Mouse (Mus musculus): ENCODE data around the gene Tada2b. TPM values are rescaled to one million over a fixed set of nuclear protein-coding genes. Genes with fewer than 3 reads are reported as not detected.

The Tada2b gene
- 10 to 100 TPM; 18.9 to 21.3 TPM for total RNA-seq (2021)

DNA sequence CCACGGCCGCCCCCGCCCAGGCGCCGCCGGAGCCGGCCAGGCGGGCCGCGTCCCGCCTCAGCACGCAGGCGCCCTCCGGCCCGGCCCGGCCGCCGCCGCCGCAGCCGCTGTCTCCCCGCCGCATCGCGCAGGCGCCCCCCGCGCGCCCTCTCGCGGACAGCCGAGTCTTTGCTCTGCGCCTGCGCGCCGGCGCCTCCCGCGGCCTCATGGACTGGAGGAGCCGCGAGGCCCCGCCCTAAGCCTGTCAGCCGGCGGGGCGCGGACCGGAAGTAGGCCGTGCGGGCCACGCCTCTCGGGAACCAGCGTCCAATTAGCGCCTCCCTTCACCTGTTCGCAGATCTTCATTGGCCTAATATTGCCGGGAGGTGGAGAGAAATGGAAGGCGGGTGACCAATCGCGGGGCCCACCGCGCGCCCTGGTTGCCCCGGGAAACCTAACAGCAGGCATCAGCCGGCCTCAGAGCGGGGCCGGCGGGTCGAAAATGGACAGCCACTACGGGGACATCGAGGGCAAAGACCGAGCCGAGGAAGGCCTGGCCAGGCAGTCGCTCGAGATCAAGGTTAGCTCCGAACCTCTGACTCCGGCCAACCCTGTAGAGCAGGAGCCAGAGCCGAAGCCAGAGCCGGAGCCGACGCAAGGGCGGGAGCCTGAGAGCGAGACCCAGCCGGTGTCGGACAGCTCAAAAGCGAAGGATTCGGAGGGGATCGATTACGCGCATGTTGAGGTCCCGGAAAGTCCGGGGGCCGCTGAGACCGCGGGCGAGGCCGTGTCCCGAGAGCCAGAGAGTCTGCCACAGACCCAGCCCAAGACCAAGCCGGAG is at the start of gene Tada2b, which contains the start of gene Ccdc96:
Gene Tada2b (minus strand): TSS at position 115 of the 820 bp plus-strand sequence.
Gene Ccdc96 (plus strand): TSS at position 418 of the 820 bp plus-strand sequence.
- peak; percentile 98 for DNase-seq

DNA sequence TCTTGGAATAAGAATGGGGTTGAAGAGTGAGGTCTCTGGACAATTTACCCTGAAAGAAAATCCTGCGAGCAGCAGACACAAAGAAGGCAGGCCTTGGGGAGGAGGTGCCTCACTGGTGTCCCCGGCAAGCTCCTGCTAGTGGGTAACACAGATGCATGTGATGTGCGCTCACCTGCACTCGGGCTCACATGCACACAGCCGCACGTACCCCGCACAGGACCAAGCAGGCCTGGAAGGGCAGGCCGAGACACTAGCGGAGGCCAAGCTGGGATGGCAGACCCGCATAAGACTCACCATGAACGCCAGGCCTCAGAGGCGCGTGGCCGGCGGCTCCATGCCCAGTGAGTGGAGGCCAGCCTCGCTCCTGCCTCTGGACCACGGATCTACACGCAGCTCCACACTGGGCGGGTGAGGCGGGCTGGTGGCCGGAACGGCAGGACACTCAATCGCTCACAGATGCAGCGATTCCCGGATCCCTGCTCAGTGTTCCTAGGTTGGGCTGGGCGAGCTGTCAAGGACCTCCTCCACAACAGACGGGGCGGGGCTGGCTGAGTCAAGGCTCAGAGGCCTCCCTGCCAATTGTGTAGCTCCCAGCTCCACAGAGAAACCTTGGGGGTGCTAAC is 46.2 kb upstream of the Tada2b start:
- peak; percentile 95 for DNase-seq

DNA sequence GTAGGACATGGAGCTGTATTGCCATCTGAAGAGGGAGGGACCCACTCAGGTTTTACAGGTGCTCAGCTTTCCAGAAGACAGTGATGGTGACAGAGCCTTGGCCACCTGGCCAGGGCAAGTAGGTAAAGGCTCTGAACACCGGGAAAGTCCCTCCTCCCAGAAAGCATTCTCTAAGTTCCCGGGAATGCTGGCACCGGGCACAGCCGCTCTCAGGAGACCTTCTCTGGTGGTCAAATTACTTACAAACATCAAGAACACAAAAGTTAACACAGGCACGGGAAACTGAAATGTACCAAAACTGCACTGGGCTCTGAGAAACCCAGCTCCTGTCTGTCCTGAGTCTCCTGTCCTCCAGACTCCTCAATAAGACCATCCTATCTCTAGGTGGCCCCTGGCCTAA is 45.6 kb upstream of the Tada2b start:
- no peak for DNase-seq

DNA sequence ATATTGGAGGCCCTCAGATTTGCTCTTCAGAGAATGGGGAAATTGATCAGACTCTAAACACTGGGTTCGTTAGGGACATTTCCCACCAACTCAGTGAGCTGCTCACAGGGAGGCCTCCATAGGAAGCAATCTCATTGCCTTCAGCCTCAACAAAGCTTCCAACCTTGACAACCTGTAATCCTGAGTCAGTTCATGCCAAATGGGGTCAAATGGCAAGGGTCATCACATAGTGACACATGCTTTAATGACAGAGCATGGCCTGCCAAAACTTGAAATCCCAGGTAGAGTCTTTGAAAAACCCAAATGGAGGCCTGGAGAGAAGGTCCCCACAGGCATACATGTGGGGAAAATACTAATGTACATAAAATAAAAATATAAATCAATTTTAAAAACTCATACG is 42.8 kb upstream of the Tada2b start:
- DNase-seq = no peak

DNA sequence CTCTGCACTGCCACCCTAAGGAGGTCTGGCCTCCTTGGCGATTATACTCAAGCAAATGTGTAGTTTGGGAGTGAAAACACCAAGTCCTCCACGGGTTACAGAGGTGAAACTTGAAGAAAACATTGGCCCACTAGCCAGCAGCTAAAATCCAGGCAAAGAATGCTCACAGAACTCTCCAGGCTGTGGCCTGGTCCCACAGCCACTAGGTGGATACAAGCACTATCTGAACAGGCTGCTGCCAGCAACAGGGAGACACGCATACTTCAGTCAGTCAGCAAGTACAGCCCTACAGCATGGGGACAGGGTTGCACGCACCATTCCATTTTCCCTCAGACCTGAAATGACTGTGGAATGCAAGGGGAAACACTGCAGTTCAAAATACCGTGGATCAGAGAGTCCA is 42.2 kb upstream of the Tada2b start:
- DNase-seq = peak; percentile 35

DNA sequence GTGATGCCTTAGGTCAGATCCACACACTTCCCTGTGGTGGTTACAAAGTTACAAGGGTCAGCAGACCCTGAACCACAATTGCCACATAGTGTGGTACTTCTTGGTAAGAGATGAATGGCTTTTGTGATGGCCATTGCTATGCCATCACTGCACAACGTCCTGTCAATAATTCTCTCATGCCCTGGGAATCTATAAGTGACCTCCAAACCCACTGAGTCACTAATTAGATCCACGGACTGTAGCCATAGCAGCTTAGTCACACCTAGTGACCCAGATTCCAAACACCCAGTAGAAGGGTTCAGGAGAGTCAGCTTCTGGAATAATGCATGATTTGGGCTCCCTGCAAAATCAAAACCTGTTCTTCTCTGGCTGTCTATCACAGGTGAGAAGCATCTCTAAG is 41.1 kb upstream of the Tada2b start:
- DNase-seq = no peak

DNA sequence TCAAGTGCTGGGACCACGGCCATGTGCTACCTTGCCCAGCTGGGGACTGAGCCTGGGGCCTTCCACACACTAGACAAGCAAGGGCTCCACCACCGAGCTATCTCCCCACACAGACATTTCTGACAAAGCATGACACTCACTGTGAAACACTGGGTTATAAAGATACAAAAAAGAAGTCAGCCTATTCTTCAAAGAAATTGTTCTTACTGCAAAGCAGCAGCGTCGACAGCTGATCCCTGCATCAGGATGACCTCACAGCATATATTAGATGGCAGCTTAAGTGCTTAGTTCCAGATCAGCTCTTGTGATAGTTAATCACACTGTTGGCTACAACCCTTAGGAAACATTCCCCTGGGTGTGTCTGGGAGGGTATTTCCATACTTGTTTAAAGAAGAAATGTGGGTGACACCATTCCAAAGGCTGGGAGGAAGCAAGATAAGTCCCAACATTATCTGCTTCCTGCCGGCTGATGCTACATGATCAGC is 39.2 kb upstream of the Tada2b start:
- no peak for DNase-seq

DNA sequence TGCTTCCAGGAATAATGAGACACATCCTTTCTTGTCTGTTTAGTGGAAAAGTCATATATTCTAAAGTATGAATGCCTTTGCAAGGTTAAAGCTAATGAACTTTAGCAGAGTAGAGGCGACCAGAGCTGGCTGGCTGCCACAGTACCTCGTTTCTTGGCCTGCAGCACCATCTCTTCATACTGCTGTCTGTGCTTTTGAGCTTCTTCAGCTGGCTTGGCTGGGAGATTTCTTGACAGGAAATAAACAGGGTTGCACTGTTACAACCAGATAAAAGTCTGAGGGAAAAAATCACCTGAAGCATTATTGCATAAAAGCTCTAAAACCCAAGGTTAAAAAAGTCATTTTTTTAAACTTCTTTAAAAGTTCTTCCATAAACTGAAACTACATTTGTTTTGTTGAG is 38.7 kb upstream of the Tada2b start:
- DNase-seq = peak; percentile 50

DNA sequence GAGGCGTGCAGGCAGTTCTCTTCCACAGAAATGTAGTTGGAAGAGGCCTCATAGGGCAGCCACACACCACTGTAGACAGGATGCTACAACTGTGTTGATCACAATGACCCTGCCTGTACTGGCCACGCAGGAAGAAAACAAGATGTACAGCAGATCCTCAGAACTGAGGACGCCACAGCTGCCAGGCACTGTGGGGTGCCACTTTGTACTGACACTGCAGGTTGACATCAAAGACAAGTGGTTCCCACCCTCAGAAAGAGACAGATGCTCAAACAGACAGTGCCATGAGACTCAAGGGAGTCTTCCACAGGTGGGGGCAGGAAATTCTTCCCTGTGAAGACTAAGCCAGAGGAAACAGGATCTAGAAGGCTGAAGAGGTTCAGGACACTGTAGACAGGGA is 35.7 kb upstream of the Tada2b start:
- DNase-seq = no peak

DNA sequence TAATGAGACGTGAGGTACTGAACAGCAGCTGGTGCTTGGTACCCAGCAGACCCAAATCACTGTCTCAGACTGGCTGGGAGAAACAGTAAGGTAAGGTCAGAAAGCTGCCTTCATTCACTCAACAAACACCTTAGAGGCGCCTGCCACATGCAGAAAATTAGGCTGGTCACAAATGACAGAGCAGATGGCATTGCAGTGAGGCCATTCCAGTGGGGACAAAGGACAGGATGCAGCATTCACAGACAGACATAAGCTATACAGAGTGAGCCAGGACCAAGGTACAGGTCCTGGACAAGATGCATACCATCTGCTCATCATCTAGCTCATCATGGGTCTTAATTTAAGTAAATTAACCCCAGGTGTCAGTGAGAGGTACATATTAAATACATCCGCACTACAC is 33.5 kb upstream of the Tada2b start:
- DNase-seq = no peak

DNA sequence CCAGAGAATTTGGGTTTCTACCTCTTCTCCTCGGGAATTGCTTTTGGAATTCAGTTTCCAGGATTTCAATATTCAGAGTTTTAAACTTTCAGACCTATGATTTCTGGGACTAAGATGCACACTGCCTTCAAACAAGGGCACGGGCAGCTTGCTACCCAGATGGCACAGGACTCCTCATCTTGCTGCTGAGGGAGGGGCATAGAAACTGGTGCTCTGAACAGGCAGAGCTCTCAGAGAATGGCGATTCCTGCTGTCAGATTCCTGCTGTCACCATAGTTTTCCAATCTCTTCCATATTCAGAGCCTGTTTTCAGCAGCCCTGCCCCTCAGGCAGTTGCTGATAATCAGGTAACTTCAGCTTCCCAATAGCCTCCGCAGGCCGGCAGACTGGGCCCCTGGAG is 31.5 kb upstream of the Tada2b start:
- no peak for DNase-seq

DNA sequence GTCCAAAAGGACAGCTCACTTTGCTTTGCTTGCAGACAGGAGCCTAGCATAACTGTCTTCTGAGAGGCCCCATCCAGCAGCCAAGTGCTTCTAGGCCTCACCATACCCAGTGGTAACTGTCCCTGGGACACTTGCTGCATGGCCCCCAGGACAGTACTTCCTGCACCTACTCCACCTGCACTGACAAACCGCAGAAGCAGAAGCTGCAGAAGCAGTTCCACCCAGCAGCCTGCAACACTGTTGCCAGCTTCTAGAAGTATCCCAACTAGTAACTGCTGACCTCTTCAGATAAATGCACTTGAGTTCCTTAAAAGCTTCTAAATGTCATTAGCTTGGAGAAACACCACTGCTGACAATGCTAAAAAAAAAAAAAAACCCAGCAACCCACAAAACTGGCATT is 31.0 kb upstream of the Tada2b start:
- DNase-seq = no peak

DNA sequence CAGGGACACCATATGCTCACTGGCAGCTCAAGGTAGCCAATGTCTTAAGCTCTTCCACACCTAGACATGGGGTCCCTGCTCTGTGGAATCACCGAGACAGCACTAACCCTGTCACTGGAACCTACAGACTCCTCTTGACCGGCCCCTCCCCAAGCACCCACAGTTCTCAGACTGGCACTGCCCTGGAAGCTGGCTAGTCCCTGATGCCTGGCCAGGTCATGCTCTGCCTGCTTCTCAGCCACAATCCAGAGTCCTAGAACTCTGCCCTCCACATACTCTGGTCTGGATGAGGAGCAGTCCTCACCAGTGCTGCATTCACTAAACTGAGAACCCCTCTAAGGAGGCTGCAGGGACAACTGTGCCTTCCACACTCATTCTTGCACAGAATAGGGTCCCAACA is 26.9 kb upstream of the Tada2b start:
- no peak for DNase-seq

DNA sequence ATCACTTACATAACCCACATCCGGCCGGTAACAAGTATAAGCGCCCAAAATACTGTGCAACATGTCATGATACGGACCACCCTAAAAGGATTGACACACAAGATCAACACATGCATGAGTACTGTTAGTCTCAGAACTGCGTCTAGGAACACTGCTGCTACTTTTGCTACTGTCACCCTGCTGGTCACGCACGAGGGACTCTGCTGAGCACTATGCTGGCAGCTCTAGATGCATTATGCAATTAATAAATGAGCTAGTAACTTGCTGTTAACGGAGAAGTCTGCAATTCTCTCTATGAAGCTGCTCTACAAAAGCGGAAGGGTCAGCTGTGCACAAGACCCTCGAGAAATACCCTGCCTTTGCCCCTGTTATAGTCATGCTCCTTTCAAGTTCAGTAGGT is 24.3 kb upstream of the Tada2b start:
- DNase-seq = no peak

DNA sequence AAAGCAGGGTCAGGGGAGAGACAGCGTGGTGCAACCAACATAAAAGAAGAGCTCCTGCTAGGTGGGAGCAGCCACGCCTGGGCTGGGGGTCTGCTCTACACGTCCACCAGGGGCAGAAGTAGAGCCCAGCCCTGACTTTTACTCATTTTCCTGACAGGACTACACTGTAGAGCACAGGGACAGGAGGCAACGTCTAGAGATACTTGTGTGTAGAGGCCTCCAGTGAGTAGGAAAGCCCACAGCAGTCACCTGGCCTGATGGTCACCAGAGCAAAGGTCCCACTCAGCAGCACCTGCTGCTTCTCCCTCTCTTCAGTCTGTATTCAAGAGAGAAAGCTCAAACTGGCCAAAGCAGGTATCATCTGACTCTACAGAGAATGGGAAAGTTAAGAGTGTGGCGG is 21.6 kb upstream of the Tada2b start:
- DNase-seq = no peak

DNA sequence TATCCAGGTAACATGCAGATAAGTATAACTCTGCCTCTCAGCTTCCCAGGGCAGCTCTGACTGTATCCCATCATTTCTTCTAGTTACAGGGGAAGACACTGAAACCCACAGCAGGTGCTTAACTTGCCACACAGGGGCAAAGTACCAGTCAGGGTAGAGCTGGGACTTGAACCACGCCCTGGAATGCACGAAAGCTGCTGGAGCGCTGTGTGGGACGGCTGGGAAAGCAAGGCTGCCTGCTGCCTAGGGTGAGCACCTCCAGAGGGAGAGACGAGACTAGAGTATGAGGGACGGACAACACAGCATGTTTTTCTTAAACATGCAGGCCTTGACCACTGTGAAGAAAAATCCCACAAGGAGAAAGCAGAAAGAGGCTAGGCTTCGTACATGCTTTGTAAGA is 21.1 kb upstream of the Tada2b start:
- DNase-seq = no peak

DNA sequence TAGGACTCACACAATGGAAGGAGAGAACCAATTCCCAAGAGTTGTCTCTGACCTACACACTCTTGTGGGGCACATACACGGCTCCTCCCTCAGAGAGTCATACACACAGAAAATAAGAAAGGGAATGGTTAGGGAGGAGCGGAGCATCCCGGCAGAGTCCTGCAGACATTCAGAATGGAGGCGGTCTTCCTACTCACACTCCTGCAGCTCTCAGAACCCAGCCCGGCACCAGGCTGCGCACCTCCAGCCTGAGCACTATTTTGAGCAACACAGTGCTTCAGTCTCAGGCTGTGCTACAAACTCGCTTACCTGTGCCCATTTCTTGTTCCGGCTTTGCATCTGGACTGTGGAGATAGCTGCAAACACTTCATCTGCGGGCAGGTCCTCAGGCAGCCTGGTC is 10.6 kb upstream of the Tada2b start:
- DNase-seq = no peak

DNA sequence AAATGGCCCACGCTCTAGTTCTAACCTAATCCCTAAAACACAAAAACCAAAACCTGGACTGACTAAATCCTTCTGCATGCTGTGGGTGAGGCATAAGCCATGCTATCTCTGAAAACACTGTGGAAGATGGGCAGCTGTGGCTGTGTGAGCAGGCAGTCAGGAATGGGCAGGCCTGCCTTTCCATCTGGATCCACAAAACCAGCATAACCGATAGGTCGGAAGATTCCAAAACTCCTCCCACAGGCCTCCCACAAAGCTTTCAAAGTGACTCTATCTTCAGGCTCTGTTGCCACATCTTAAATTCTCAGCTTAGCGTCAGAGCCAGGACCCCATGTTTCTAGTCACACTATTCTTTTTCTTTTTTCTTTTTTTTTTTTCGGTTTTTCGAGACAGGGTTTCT is 9.8 kb upstream of the Tada2b start:
- no peak for DNase-seq

DNA sequence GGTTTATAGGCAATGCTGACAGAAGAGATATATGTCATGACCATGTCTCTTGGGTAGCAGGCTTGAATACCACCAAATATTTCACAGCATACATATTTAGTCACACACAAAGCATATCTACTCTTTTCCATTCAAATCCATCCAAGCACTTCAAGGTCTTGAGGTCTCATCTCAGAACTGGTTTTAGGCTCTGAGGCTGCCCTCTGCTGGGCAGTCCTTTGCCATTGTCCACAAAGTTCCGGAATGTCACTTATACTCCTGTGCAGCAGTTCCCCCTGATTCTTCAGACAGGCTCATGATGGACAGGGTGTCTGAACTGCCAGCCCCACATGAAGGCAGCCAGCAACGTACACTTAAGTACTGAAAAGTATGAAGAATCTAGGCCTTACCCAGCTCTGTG is 5.1 kb upstream of the Tada2b start:
- peak; percentile 49 for DNase-seq

DNA sequence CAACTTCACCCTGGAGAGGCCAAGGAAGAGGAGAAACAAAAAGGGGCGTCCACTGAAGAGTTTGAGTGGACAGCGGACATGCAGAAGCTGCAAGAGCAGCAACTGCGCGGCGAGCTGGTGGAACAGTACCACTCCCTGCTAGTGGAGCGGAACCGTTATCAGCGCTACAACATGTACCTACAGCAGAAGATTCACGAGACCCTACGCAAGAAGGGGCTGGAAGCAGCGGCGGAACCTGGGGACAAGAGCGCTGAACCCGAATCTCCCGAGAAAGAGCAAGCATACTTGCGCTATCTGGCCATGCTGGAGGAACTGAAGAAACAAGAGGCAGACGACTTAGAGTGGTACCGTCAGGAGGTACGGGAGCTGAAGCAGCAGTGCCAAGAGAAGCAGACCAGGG is 1.2 kb upstream of the Tada2b start:
- DNase-seq = no peak

DNA sequence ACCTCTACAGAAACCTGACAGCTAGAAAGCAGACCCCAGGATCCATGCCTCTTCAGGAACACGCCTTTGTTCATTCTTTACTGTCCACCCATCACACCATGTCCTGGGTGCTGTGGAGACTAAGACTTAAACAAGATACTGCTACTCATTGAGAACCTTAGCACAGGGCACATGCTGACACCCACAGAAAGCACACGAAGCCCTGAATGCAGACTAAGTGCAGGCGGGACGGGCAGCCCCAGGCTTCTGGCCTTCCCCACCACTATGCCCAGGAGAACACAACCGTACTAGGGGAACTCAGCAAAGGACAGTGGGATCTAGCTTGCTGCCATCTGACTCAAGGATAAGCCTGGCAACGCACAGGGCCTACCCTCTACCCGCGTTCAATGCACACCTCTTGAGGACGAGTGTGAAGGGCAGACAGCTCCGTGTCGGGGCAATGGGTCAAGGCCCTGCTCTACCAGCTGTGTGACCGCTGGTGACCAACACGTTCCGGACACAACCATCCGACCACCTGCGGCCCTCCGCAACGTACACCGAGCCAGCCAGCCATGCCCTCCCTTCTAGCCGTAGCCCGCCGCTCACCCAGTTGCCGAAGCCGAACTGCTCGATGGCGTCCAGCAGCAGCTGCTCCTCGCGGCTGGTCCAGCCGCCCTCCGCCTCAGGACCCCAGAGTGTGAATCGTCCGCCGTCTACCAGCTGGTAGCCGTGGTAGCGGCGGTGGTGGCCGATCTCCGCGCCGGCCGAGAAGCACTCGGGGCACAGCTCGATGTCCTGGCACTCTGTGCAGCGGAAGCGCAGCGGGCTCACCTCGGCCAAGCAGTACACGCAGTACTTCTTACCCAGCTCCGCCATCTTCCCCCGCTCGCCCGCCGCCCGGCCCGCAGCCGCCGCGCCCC is 633 bp downstream of the Tada2b start:
- DNase-seq = peak; percentile 59

DNA sequence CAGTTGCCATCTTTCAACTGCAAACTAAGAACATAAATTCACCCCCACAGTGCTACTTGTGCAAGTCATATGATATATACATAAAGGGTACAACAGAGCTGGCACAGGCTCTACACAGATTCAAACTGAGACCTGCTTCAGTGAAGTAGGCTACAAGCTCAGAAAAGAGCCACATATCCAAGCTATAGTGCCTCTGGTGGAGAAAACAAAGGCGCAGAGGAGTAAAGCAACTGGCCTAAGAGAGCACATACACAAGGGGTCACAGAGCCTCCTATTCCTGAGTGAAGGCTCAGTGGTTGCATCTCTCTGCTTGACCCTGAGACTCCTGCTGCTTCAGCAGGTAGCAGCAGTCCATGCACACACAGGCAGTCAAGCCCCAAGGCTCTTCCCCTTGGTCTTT is 3.0 kb downstream of the Tada2b start:
- DNase-seq = no peak

DNA sequence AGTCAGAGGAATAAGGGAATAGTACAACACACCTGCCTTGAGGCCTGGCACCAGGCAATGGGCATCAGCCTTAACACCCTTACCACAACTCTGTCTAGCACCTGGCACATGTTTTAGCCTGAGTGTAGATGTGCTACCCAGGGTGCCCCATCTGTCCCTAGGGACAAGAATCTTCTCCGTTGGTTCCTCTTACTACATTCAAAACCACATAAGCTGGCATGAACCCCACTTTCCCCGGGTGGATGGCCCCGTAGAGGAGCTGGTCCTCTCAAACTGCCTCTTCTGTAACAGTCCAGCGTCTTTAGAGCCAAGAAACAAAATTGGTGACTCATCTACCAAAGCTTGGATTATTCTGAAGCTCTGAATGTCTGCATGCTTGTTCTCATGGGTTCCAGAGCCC is 3.7 kb downstream of the Tada2b start:
- DNase-seq = no peak
